Mouse (Mus musculus) spleen, adult 12 weeks (tissue): ENCODE results near the gene Iars2.
A peak's percentile ranks its signal among the peaks of the same experiment; 100 is the strongest.
"Not testable (repeated sequence)": the region's sequence is repeated elsewhere in the genome, so short reads cannot be mapped to it uniquely, and the experiment has no call there.

ENCODE experiments used
- DNase-seq: peaks from one replicate; pipeline ENCODE4 v3.0.0; 2022; ENCODE audit warnings: low spot score

The Iars2 gene

DNA sequence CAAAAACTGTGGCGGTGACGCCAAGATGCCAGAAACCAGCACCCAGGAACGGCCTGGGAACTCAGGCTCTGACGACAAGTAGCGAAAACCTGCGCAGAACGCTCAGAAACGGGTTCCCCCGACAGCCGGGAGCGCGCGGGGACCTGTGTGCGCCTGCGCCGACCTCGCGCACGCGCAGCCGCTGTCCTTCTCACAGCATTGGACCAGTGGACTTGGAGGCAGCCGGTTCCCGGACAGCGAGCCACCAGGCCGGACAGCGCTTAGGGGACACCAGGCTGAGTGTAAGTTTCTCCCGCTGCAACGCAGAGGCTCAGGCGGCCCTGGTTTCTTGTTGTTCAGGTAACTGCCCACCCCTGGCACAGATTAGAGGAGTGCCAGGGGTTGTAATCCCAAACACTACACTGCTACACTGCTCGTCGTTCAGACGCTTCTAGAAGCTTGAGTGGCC is 2.8 kb upstream of the Iars2 start, which contains the start of gene Bpnt1:
Gene Bpnt1, plus strand, starts transcription at position 167 of the 448 bp plus-strand sequence.
- peak; percentile 71 for DNase-seq

DNA sequence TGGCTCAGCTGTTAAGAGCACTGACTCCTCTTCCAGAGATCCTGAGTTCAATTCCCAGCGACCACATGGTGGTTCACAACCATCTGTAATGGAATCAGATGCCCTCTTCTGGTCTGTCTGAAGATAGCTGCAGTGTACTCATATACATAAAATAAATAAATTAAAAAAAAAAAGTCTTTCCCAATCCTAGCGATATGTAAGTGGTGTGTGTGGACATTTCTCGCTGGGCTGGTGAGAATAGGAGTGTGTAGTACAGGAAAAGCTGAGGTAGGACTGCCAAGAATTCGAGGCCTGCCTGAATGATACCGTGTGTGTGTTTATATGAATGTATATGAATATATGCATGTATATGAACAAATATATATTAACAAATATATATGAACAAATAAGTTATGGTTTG is 2.2 kb upstream of the Iars2 start:
- no peak for DNase-seq

DNA sequence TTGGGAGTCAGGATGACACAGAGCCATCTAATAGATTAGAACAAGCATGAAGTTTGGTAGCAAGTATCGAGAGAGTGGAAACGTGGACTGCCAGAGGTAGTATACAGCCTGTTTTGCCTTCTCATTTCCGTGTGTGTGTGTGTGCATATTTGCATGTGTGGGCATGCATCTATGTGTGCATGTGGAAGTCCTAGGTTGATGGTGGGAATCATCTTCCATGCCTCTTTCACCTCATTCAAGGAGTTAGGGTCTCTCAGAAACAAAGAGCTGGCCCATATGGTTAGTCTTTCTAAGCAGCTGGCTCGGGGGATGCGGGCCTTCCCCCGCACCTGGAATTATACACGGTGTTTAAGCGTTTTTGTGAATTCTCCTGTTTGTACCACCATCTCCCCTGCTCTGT is 655 bp upstream of the Iars2 start:
- DNase-seq = no peak

DNA sequence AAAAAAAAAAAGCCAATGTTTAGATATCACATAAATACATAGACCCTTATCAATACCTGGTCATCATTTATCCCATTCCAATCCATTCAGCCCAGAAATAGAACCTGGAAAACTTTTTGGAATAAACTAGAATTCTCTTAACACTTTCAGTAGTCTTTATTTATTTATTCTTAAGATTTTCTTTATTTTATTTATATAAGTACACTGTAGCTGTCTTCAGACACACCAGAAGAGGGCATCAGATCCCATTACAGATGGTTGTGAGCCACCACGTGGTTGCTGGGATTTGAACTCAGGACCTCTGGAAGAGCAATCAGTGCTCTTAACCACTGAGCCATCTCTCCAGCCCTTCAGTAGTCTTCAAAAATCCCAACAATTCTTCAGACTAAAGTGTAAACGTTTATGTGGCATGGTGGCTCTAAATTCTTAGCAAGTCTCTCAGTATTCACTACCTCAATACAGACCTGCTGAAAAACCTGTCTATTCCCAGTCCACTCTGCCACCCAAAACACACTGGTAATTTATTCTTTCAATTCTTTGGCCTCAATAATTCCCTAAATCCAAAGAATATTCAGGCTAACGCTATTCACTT is 1.3 kb downstream of the Iars2 start:
- not testable (repeated sequence) for DNase-seq

DNA sequence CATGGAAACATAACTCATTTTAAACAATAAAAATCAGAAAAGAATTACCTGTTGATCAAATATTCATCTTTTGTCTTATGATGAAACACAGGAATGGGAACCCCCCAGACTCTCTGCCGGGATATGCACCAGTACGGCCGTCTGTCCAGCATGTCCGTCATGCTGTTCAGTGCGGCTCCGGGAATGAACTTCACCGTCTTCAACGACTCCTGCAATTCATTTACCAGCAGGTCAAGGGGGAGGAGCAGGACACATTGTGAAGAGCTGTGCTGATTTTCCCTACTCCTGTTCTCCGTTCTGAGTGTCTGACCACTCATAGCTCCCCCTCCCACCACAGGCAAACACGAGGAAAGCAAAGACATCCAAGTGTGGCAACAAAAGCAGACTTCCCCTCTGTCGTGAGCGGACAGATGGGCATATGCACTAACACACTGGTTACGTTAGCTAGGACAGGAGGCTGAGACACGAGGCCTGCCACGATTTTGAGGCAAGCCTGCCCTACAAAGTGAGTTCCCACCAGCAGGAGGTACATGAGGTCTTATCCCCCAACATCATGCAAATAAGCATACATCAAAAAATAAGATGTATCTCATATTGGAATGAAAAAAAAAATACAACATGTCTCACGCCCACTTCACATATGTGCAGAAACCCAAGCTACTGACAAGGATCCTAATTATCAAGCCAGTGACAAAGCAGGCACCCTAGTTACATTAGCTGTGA is 13.2 kb downstream of the Iars2 start:
- no peak for DNase-seq

DNA sequence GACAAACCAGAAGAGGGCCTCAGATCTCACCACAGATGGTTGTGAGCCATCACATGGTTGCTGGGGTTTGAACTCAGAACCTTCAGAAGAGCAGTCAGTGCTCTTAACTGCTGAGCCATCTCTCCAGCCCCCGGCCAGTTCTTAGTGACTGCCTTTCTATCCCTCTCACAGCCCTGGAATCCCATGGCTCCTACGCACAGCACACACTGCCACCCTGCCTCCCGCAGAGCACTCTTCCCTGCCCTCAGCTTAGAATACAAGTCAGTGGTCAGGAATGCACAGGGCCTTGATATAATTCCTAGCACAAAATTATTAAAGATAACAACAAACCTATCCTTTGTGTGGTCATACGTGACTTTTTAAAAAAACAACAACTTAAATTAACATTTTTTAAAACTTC is 14.7 kb downstream of the Iars2 start:
- no peak for DNase-seq

DNA sequence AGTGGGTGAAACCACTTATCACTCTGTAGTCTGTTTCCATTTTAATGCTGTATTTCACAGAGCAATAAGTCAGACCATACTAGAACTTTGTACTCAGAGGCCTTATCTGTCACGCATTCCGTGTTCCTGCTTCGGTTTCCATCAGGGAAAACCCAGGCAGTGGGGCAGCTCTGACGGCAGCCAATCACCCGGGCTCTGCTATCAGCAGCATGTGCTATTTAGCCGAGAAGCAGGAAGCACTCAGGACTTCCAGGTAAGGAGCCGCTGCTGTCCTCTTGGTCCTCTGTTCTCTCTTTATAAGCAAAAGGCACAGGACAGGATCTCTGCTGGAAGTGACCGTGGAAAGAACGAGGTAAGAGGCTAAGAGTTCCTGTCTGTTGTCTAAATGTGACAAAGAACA is 17.2 kb downstream of the Iars2 start:
- DNase-seq = no peak

DNA sequence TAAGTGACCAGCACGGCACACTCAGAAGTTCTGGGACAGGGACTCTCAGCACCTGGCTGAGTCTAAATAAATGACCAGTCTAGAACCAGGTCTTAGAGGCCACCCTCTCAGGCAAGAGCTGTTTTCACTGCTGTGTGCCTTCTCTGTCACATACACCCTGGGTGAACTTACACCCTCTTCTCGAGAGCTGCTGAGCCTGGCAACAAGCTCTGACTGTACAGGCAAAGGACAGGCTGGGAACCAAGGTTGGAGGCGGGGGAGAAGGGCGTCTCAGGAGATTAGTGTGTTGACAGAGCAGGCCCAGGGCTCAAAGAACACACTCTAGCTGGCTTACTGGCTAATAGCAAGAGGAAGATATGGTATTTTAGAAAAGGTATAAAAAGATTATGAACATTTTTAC is 20.3 kb downstream of the Iars2 start:
- no peak for DNase-seq

DNA sequence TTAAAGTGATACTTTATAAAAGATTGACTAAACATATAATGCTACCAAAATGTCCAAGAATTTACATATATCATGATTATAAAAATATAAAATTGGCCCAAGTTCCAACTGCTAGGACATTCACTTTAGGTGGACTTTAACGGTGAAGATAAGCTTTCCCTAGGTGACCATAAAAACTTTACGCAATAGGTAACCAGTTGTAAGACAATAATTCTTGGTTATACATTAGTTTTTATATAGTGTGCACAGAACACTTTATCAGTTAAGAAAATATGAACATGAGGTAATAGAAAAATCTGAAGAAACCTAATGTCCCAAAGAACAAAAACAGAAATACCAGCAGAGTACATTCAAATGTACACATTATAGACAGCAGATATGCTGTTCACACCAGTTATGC is 20.9 kb downstream of the Iars2 start:
- no peak for DNase-seq

DNA sequence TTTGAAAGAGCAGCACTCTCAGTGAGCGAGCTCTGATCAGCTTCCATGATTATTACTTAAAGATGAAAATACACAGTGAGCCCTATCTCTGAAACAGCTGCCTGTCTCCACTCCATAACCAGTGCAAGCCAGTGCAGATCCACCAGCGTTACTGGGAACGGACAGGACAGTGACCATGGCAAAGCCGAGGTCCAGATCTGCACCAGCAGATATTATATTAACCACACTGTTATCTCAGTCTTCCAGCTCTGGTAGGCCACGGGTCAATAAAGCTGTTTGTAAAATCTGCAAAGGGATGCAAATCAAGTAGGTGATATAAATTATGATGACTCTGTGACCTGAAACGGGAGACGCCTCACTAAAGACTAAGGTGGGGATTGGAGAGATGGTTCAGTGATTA is 21.6 kb downstream of the Iars2 start:
- no peak for DNase-seq

DNA sequence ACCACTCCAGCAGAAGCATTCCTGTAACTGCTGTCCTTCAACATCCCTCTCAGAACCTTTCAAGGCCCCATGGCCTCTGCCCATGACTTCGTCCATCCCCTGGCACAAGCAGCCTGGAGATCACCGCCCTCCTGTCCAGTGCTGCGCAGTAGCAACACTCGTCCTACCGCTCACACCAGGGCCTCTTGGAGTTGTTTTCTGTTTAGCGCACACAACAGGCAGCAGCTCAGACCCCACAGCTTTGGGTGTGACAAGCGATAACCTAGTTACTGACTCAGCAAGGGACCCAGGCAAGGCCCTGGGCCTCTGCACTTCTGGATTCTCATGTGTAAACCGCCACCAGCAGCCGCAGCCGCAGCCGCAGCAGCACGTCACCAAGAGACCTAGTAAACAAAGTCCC is 22.4 kb downstream of the Iars2 start:
- no peak for DNase-seq

DNA sequence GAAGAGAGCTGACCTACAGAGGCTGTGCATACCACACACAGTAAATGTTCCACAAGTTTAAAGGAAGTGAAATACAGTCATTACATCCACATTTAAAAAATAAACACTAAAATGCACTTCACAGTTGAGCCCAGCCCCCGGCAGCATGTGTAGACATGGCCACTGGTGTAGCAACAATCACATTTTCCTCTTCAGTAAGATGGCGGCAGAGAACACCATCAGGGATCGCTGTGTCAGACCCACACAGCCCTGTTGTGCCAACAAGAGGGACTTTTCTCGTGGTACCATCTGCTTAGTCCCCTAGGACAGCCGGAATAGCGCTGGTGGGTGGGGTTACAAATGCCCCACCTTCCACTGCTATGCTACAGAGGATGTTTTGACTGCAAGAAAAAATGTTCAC is 26.4 kb downstream of the Iars2 start:
- no peak for DNase-seq

DNA sequence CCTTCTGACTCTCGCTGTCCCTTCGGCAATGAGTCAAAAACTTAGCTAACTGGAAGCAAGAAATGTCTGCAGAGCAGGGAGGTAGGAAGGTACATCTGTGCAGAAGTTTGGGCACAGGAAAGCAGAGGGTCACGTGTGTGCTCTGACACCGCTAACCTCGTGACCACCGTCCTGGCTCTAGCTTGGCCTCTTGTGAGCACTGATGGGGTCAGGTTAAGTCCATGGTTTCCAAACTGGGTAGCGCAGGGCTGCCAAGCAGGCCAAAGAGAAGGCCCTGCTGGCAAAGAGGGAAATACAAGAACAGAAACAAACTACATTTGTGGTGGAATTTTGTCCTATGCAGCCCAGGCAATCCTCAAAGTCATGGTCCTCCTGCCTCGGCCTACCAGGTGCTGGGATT is 30.7 kb downstream of the Iars2 start:
- DNase-seq = no peak

DNA sequence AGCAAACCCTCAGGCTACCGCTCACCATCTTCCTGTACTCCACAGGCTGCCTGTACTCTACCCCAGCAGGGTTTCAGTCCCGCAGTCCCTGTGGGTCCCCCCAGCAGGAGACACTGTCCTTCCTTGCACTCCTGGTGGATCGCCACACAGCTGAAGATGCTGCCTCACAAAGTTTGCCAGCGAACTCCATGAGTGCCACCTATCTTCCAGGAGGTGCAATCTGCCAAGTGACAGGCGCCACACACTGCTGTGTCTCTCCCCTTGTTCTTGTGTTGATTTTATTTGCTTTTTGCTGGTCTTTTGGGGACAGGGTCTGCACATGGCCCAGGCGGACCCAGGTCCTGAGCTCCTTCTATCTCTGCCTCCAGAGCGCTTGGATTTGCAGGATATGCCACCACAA is 32.3 kb downstream of the Iars2 start:
- no peak for DNase-seq

DNA sequence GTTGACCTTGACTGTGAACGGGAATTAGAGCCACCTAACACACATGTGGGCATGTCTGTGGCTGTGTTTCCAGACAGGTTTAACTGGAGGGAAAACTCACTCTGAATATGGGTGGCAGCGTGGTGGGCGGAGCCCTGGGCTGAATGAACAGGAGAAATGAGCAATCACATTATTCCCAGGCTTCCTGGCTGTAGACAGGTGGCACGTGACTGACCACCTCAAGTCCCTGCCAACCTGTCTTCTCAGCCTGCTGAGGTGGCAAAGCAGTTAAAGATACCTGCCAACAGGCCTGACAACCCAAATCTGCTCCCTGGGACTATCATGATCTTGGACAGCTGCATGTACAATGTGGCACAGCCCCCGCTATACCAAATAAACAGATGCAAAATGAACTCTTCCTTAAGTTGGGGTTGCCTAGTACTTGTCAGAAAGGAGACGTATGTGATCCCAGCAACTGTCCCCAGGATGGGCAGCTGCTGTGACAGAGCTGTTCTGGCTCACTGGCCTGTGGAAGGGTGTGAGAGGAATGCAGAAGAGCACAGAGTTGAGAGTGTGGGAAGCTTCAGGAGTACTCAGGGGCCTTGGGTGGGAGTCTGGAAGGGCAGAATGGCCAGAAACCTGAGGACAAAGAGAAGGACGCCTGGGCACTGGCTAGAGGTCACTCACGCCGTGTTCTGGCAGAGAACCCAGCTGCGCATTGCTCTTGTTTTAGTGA is 36.4 kb downstream of the Iars2 start:
- DNase-seq = no peak

DNA sequence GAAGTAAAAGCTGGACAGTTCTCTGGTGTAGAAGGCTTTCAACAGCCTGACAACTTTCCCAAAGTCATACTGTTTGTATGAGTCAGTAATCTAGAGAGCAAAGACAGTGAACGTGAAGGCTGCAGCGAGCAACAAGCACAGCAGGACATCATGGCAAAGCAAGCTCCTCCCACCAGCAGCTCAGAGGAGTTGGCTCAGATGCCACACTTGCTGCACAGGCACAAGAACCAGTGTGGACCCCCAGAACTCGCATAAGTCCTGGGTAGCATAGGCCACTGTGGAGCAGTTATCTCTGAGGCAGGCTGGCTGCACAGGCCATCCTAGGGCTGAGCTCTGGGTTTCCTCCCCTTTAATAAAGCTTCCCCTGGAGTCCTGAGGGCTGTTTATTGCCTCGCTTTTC is 37.9 kb downstream of the Iars2 start:
- DNase-seq = no peak

DNA sequence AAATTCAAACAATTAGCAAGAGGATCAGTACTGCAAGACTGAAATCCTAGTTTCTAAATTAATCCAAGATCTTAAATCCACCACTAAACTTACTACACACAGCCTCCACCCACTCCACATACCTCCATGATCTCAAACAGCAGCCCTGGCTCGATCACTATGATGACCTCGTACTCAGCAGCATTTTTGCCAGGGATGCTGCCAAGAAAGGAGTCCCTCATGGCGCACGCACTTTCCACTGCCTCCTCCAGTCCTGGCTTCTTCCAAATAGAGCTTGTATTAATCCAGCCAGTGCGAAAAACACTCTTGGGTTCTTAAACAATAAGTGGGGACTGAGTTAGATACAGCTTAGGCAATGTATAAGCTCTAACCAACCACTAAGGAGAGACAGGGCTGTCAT is 40.0 kb downstream of the Iars2 start:
- no peak for DNase-seq

DNA sequence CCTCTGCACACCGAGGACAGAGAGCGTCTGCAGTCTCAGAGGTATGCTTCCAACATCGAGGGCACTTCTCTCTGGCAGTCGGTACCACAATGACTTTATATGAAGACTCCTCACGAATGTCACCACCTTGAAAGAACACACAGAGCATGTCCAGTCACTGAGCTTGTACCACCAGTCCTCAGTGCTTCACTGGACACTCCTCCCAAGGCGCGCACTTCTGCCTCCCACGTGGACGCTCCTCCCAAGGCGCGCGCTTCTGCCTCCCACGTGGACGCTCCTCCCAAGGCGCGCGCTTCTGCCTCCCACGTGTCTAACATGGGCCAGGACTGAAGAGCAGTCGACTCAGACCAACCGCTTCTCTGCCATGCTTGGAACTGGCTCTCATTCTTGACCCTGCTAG is 42.1 kb downstream of the Iars2 start:
- no peak for DNase-seq

DNA sequence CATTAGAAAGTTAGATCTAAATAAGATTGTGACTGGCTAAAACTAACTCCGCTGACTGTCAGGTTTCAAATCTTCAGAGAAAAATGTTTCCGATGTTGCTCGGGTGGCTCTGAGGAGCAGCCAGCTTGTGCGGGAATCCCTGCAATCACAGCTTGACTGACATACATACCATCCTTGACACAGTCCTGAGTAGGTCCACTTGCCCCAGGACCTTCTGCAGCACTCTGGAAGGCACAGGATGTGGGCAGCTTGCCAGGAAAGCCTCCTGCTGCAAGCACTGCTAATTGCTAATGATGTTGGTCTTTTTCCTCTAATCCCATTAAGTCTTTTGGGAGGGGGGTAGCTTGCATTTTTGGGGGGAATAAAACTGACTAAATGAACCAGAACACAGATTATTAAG is 44.0 kb downstream of the Iars2 start:
- no peak for DNase-seq

DNA sequence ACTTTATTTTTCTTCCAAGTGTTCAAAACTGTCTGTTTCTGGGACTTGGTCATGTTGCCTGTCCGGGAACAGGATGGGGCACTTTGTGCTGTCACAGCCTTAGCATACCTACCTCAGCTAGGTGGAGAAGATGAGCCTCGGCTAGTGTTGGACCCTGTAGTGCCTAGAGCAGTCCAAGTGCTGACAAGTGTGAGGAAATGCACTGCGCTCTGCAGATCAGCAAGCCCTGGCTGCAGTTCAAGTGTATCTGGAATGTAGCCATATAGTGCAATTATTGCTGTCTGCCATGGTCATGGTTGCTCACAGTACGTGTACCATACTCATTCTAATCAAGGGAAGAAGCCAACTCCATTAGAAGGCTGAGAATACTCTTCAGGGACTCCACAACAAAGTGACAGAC is 44.5 kb downstream of the Iars2 start:
- no peak for DNase-seq

DNA sequence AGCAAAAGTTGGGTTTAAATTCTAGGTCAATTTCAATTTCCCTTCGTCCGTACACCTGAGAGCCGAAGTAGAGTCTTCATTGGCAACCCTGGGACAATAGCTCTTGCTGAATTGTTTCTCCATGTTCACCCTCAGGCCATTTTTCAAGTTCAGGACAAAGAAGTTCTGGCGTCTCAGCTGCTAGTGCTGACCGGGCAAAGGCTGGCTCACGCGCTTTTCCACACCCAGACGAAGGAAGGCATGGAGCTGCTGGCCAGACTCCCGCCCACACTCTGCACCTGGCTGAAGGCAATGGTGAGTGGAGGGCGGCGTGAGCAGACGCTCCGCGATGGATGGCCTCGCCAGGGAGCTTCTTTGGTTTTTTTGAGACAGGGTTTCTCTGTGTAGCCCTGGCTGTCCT is 45.9 kb downstream of the Iars2 start:
- no peak for DNase-seq

DNA sequence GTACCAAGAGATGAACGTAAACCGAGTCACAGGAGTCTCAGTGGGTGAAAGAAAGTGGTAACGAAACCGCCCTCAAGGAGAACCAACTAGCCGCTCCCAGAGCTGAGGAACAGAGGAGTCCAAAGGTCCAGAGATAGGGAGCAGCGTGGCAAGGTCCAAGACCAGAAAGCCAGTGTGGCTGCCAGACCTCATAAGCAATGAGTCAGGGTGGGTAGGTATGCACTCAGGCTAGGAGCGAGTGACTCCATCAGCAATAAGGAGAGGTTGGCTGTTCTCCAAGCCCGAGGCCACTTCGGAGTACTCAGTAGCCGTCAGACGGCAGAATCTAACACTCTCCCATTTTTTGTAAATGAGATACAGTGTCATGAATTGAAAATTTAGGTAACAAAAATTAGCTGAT is 46.4 kb downstream of the Iars2 start:
- no peak for DNase-seq

DNA sequence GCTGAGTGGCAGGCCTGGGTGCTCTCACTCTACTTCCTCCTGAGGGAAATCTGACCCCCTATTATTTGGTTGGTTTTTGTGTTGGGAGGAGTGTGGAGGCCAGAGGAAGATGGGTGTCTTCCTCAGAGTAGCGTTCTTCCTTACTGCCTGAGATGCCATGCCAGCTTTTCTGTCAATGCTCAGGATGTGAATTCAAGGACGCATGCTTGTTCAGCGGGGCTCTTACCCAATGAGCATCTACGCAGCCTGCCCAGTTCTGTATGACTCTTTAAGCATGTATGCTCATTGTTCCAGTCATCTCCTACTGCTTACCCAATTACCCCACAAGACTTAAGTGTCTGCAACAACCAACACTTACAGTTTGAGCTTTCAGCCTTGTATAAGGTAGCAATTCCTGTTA is 48.6 kb downstream of the Iars2 start:
- DNase-seq = no peak

DNA sequence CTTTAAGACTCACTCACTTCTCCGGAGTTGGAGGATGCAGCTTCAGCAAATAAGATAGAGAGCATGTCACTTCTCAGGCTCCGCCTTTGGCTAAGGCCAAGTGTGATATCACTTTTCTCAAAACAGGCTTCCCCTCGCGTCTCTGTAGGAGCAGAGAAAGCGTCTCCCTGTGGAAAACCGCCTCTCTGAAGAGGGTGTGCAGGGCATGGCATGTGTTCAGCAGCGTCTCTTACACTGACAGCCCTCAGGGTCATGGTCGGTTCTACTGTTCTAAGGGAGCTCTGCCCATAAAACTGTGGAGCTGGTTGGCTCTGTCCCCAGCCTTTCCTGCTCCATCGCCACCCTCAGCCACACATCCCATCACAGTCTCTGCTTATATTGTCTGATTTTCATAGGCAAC is 49.9 kb downstream of the Iars2 start:
- DNase-seq = no peak
